Mouse (Mus musculus): ENCODE results near the gene Nthl1. TPM values are rescaled to one million over a fixed set of nuclear protein-coding genes. Genes with fewer than 3 reads are reported as not detected.
A peak's percentile ranks its signal among the peaks of the same experiment; 100 is the strongest.

Gene Nthl1
- polyA plus RNA-seq, 1 experiment from 2014 or later, result 17.0 TPM

- 70% methylated on average over 5 of the region's 5 CpGs for WGBS
- H3K9ac ChIP-seq (ENCODE audit: low read depth, low read length), result no peak overlapping the region
Observed at GRCm38 (mm10) chr17:24636781-24637481, 4.5 kb downstream of the Nthl1 start.

GRCm38 (mm10) chr17:24638214-24638613 lies 5.7 kb downstream of the Nthl1 start:
- H3K27ac ChIP-seq (ENCODE audit: low read depth, low read length), result peak overlapping the region; percentile 77
- no peak overlapping the region for H3K4me2 ChIP-seq (replicated peaks; ENCODE audit: low read depth, low read length)
- no peak overlapping the region for H3K4me3 ChIP-seq (ENCODE audit: low read length)
- no peak overlapping the region for H3K9ac ChIP-seq (ENCODE audit: low read depth, low read length)
- WGBS, result 88% methylated on average over 4 of the region's 4 CpGs
- peaks cover 22% of the 10 kb centered on the region for H3K36me3 ChIP-seq (ENCODE audit: control insufficient read depth, insufficient read depth, low read length)
- no peaks in the 10 kb centered on the region for H3K27me3 ChIP-seq (ENCODE audit: control insufficient read depth, insufficient read depth, low read length)
- H3K9me3 ChIP-seq (ENCODE audit: control insufficient read depth, low read length), result no peaks in the 10 kb centered on the region
- peaks cover 18% of the 10 kb centered on the region for H3K4me1 ChIP-seq (ENCODE audit: control insufficient read depth, insufficient read depth, low read length)
- ATAC-seq (ENCODE audit: low FRiP score, low TSS enrichment), result no peak

More at GRCm38 (mm10) chr17:24636781-24637481, 4.5 kb downstream of the Nthl1 start:
- Histone ChIP-seq H3K4me1 (ENCODE audit: control insufficient read depth, insufficient read depth, low read length) (peaks cover 21% of the 10 kb centered on the region), H3K9me3 (ENCODE audit: control insufficient read depth, low read length) (no peaks in the 10 kb centered on the region), H3K4me2 (replicated peaks; ENCODE audit: low read depth, low read length) (no peak overlapping the region), H3K36me3 (ENCODE audit: control insufficient read depth, insufficient read depth, low read length) (peaks cover 21% of the 10 kb centered on the region), H3K27ac (ENCODE audit: low read depth, low read length) (no peak overlapping the region), H3K4me3 (ENCODE audit: low read length) (no peak overlapping the region), H3K27me3 (ENCODE audit: control insufficient read depth, insufficient read depth, low read length) (no peaks in the 10 kb centered on the region)
- no peak for ATAC-seq (ENCODE audit: low FRiP score, low TSS enrichment)

DNA sequence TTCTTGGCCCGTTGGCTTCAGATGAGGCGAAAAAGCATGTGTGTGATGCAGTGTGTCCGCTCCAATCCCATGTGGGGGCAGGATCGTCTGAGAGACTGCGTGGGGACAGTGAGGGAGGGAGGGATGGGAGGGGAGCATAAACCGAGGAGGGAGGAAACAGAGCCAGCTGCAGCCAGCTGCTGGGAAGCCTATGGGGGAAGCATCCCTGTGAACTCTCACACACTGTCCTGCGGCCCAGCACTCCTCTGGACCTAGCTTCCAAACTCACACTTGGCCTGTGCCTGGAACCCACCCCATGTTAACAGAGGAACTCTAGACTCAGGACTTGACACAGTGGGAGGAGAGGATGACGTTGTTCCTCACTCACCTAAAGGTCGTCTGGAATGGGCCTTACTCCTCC lies 6.4 kb downstream of the Nthl1 start:
- WGBS, result 39% methylated on average over 9 of the region's 9 CpGs
- Histone ChIP-seq H3K4me3 (ENCODE audit: low read length) (no peak overlapping the region), H3K9me3 (ENCODE audit: control insufficient read depth, low read length) (no peaks in the 10 kb centered on the region), H3K27ac (ENCODE audit: low read depth, low read length) (peak overlapping the region; percentile 87), H3K4me1 (ENCODE audit: control insufficient read depth, insufficient read depth, low read length) (peaks cover 20% of the 10 kb centered on the region), H3K36me3 (ENCODE audit: control insufficient read depth, insufficient read depth, low read length) (peaks cover 22% of the 10 kb centered on the region), H3K4me2 (replicated peaks; ENCODE audit: low read depth, low read length) (no peak overlapping the region), H3K9ac (ENCODE audit: low read depth, low read length) (0 out of 2 replicates have a peak overlapping the region, but pooled peaks have one; percentile 32), H3K27me3 (ENCODE audit: control insufficient read depth, insufficient read depth, low read length) (no peaks in the 10 kb centered on the region)
- peak; percentile 81 for ATAC-seq (ENCODE audit: low FRiP score, low TSS enrichment)

DNA sequence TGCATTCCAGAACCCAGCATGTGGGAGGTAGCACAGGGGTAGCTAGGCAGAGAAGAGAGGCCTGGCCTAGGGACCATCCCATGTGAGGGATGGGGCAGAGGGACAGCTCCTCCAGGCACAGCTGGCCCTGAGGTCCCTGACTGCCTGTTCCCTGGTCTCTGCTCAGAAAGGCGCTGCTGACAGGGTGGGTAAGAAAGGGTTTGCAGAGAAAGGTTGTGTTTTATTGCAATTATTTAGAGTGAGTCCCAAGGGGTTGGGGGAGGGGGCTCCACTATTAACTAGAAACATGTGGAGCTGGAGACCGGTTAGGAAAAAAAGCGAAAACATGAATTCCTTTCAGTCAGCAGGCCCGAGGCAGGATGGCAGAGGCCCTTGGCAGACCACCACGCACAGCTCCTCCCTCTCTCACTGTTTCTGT lies 7.1 kb downstream of the Nthl1 start:
- no peak overlapping the region for H3K4me3 ChIP-seq (ENCODE audit: low read length)
- WGBS, result 50% methylated on average over 5 of the region's 5 CpGs
- H3K4me1 ChIP-seq (ENCODE audit: control insufficient read depth, insufficient read depth, low read length), result peaks cover 28% of the 10 kb centered on the region
- ATAC-seq (ENCODE audit: low FRiP score, low TSS enrichment), result peak; percentile 36
- peaks cover 22% of the 10 kb centered on the region for H3K36me3 ChIP-seq (ENCODE audit: control insufficient read depth, insufficient read depth, low read length)
- no peaks in the 10 kb centered on the region for H3K9me3 ChIP-seq (ENCODE audit: control insufficient read depth, low read length)
- no peak overlapping the region for H3K4me2 ChIP-seq (replicated peaks; ENCODE audit: low read depth, low read length)
- no peaks in the 10 kb centered on the region for H3K27me3 ChIP-seq (ENCODE audit: control insufficient read depth, insufficient read depth, low read length)
- no peak overlapping the region for H3K9ac ChIP-seq (ENCODE audit: low read depth, low read length)
- peak overlapping the region; percentile 87 for H3K27ac ChIP-seq (ENCODE audit: low read depth, low read length)

DNA sequence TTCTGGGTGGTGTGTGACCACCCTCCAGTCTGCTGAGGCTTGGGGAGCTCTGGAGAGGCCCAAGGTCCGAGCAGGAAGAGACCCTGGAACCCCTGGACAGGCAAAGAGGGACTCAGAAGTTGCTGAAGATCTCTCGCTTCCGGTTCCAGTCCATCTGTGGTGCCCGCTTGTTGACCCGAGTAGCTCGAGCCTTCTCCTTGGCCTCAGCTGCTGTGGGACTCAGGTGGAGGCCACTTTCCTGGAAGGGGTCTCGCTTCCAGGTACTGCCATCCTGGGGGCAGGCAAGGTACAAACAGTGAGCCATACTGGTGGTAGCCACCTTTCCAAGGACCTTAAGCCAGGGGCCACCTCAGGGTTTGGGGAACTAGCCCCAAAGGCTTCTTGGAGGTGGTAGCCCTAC lies 7.6 kb downstream of the Nthl1 start:
- peaks cover 19% of the 10 kb centered on the region for H3K36me3 ChIP-seq (ENCODE audit: control insufficient read depth, insufficient read depth, low read length)
- peaks cover 33% of the 10 kb centered on the region for H3K4me1 ChIP-seq (ENCODE audit: control insufficient read depth, insufficient read depth, low read length)
- WGBS, result 89% methylated on average over 7 of the region's 7 CpGs
- peak overlapping the region; percentile 87 for H3K27ac ChIP-seq (ENCODE audit: low read depth, low read length)
- H3K9me3 ChIP-seq (ENCODE audit: control insufficient read depth, low read length), result no peaks in the 10 kb centered on the region
- no peak overlapping the region for H3K9ac ChIP-seq (ENCODE audit: low read depth, low read length)
- H3K27me3 ChIP-seq (ENCODE audit: control insufficient read depth, insufficient read depth, low read length), result no peaks in the 10 kb centered on the region
- H3K4me3 ChIP-seq (ENCODE audit: low read length), result no peak overlapping the region
- no peak for ATAC-seq (ENCODE audit: low FRiP score, low TSS enrichment)
- H3K4me2 ChIP-seq (replicated peaks; ENCODE audit: low read depth, low read length), result no peak overlapping the region

- no peaks in the 10 kb centered on the region for H3K27me3 ChIP-seq (ENCODE audit: control insufficient read depth, insufficient read depth, low read length)
- H3K9me3 ChIP-seq (ENCODE audit: control insufficient read depth, low read length), result no peaks in the 10 kb centered on the region
- no peak overlapping the region for H3K4me3 ChIP-seq (ENCODE audit: low read length)
- H3K4me1 ChIP-seq (ENCODE audit: control insufficient read depth, insufficient read depth, low read length), result peaks cover 37% of the 10 kb centered on the region
- H3K4me2 ChIP-seq (replicated peaks; ENCODE audit: low read depth, low read length), result no peak overlapping the region
- peak overlapping the region; percentile 87; the same call in 1 of the 2 replicates for H3K27ac ChIP-seq (ENCODE audit: low read depth, low read length)
- 93% methylated on average over 15 of the region's 15 CpGs for WGBS
- ATAC-seq (ENCODE audit: low FRiP score, low TSS enrichment), result no peak
- H3K9ac ChIP-seq (ENCODE audit: low read depth, low read length), result no peak overlapping the region; the same call in 1 of the 2 replicates
- peaks cover 19% of the 10 kb centered on the region for H3K36me3 ChIP-seq (ENCODE audit: control insufficient read depth, insufficient read depth, low read length)
Observed at GRCm38 (mm10) chr17:24640581-24640980, 8.1 kb downstream of the Nthl1 start.

DNA sequence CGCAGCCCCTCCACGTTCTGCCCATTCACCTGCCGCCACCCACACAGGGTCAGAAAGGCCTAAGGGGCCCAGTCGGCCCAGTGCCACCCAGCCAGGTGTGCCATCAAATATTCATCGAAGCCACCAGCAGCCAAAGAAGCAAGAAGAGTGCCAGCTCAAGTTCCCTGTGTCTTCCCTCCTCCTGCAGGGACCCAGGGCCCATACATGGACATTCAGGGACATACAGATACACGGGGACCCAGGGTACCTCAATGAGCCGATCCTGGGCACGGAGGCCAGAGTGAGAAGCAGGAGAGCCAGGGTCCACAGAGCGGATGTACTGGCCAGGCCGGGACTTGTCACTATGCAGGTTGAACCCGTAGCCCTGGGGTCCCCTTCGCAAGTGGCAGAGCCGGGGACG lies 9.5 kb downstream of the Nthl1 start:
- Histone ChIP-seq H3K27ac (ENCODE audit: low read depth, low read length) (no peak overlapping the region), H3K4me3 (ENCODE audit: low read length) (no peak overlapping the region), H3K9ac (ENCODE audit: low read depth, low read length) (no peak overlapping the region), H3K4me1 (ENCODE audit: control insufficient read depth, insufficient read depth, low read length) (peaks cover 37% of the 10 kb centered on the region), H3K36me3 (ENCODE audit: control insufficient read depth, insufficient read depth, low read length) (peaks cover 19% of the 10 kb centered on the region), H3K9me3 (ENCODE audit: control insufficient read depth, low read length) (no peaks in the 10 kb centered on the region), H3K27me3 (ENCODE audit: control insufficient read depth, insufficient read depth, low read length) (no peaks in the 10 kb centered on the region), H3K4me2 (replicated peaks; ENCODE audit: low read depth, low read length) (no peak overlapping the region)
- WGBS, result 90% methylated on average over 14 of the region's 14 CpGs
- no peak for ATAC-seq (ENCODE audit: low FRiP score, low TSS enrichment)

DNA sequence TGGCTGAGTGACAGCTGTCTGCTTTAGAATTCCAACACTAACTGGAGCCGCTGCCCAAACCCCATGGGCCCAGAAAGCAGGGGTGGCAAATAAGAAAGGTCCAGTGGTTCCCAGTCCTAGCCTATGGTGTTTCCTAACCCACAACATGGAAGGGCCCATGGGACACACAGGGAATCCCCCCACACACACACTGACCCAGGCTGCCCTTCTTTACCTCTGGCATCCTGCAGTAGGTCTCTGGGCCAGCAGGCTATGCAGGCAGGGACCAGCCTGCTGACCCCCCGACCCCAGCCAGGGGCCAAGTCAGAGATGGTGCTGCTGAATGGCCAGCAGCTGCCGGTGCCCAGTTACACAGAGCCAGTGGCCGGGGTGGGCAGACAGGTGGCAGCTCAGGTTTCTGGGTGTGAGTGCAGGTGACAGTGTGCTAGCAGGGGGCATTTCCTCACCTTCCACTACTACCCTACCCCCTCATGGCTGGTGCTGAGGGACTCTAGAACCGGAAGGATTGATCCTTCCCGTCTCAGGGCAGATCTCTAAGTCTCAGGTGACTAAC lies 10.4 kb downstream of the Nthl1 start:
- no peak overlapping the region for H3K4me2 ChIP-seq (replicated peaks; ENCODE audit: low read depth, low read length)
- ATAC-seq (ENCODE audit: low FRiP score, low TSS enrichment), result no peak
- no peak overlapping the region for H3K4me3 ChIP-seq (ENCODE audit: low read length)
- H3K4me1 ChIP-seq (ENCODE audit: control insufficient read depth, insufficient read depth, low read length), result peaks cover 41% of the 10 kb centered on the region
- no peaks in the 10 kb centered on the region for H3K9me3 ChIP-seq (ENCODE audit: control insufficient read depth, low read length)
- no peak overlapping the region for H3K27ac ChIP-seq (ENCODE audit: low read depth, low read length)
- peaks cover 19% of the 10 kb centered on the region for H3K36me3 ChIP-seq (ENCODE audit: control insufficient read depth, insufficient read depth, low read length)
- H3K9ac ChIP-seq (ENCODE audit: low read depth, low read length), result no peak overlapping the region
- WGBS, result 59% methylated on average over 6 of the region's 6 CpGs
- H3K27me3 ChIP-seq (ENCODE audit: control insufficient read depth, insufficient read depth, low read length), result no peaks in the 10 kb centered on the region

GRCm38 (mm10) chr17:24644030-24644715 lies 11.7 kb downstream of the Nthl1 start:
- Histone ChIP-seq H3K4me2 (replicated peaks; ENCODE audit: low read depth, low read length) (peak overlapping the region; percentile 22), H3K27ac (ENCODE audit: low read depth, low read length) (peak overlapping the region; percentile 76), H3K9me3 (ENCODE audit: control insufficient read depth, low read length) (no peaks in the 10 kb centered on the region), H3K4me1 (ENCODE audit: control insufficient read depth, insufficient read depth, low read length) (peaks cover 47% of the 10 kb centered on the region), H3K9ac (ENCODE audit: low read depth, low read length) (peak overlapping the region; percentile 28; the same call in 1 of the 2 replicates), H3K4me3 (ENCODE audit: low read length) (peak overlapping the region; percentile 12; the same call in 1 of the 2 replicates), H3K27me3 (ENCODE audit: control insufficient read depth, insufficient read depth, low read length) (no peaks in the 10 kb centered on the region), H3K36me3 (ENCODE audit: control insufficient read depth, insufficient read depth, low read length) (peaks cover 15% of the 10 kb centered on the region)
- no peak for ATAC-seq (ENCODE audit: low FRiP score, low TSS enrichment)
- 36% methylated on average over 7 of the region's 7 CpGs for WGBS

Data from kidney, embryonic 14.5 days (tissue).